Mouse (Mus musculus) ovary, postnatal 36 days (tissue): ENCODE measurements around the gene Rtf2.

ENCODE experiments used
- DNase-seq: peaks from one replicate; pipeline ENCODE4 v3.0.0; 2022; ENCODE audit warnings: low spot score, mixed read lengths

Gene Rtf2

DNA sequence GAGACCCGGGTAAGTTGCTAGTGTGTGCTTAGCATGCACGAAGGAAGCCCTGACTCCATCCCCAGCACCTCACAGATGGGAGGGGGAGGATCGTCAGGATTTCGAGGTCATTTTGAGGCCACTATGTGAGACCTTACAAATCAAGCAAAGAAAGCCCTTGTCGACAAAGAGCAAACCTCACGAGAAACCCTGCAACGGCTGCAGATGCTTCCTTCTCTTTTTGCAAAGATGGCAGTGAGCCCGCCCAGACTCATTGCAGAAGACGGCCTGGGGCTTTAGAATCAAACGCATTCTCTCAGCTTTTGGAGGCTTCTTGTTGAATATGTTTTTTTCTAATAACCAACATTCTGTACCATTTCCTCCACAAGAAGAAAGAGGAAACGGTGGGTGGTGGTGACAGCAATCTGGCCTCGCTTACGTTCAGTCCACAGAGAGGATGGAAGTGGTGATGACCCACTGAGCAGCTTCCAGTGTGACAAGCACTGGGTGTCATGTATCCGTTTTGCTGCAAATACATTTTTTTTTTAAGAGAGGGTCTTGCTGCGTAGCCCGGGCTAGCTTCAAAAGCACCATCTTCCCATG is 2.9 kb upstream of the Rtf2 start:
- DNase-seq = no peak

DNA sequence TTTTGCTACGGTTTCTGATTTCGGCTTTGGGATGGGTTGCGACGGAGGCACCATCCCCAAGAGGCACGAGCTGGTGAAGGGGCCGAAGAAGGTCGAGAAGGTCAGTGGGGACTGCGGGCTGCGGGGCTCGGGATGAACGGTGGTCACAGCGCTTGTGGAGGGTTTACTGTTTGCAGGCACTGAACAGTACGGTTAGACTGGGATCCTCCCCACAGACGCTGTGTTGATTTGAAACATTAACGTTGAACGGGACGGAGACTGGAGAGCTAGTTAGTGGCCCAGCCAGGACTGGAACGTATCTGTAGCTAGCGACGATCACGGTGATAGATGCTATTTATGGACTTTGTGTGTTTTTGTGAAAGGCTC is 267 bp downstream of the Rtf2 start:
- DNase-seq = no peak

DNA sequence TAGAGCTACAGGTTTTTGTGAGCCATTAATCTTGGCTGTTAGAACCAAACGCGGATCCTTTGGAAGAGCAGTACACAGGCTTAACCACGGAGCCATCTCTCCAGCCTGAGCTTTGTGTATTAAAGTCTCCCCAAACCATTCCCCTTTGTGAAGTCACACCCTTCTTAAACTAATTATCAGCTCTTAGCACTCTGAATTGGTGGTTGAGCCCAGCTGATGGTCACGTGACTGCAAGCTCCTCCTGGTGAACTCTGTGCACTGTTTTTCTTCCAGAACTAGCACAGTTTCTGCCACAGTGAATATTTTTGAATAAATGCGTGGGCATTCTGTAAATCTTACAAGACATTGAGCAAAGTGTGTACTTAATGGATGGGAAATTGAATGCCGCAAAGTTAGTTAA is 820 bp downstream of the Rtf2 start:
- DNase-seq = no peak

DNA sequence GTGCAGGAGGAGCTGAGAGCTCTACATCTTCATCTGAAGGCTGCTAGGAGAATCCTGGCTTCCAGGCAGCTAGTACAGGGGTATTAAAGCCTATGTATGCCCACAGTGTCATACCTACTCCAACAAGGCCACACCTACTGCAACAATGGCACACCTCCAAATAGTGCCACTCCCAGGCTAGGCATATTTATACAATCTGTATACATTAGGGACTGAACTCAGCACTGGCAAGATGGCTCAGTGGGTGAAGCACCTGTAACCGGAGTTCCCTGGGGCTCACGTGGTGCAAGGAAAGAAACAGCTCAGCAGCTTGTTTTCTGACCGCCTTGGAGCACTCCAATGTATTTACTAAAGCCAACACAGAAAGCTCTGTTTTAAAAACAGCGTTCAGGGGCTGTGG is 5.3 kb downstream of the Rtf2 start:
- no peak for DNase-seq

DNA sequence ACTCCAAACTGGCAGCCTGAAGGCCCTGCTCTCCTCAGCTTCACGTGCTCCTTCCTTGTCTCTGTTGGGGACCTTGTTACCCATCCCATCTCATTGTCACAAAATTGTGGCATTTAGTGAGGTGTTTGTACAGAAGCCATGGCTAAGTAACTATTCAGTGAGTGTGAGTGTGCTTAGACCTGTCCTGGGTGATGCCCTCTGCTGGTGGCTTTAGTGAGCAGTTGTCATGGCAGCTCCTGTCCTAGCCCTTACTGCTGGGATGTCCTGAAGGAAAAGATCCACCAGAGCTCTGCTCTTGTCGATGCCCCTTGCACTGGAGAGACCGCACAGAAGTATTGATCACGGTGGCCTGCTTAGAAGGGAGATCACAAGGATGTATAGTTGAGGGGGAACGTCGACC is 7.0 kb downstream of the Rtf2 start:
- no peak for DNase-seq

DNA sequence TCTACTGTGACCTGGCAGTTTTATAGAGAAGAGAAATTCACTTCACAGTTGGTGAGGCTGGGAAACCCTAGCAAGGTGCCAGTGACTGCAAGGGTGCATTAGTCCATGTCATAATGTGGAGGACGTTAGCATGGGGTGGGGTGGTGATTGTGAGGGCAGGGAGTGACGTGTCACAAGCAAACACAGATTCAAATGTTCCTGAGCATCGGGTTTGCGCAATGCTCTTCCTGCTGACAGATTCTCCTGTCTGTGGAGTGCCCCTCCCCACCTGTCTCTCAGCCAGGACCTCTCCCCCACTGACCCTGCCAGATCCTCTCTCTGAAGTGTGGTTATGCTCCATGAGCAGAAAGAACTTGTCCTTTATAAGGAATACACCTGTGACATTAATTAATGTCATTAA is 8.0 kb downstream of the Rtf2 start:
- no peak for DNase-seq

DNA sequence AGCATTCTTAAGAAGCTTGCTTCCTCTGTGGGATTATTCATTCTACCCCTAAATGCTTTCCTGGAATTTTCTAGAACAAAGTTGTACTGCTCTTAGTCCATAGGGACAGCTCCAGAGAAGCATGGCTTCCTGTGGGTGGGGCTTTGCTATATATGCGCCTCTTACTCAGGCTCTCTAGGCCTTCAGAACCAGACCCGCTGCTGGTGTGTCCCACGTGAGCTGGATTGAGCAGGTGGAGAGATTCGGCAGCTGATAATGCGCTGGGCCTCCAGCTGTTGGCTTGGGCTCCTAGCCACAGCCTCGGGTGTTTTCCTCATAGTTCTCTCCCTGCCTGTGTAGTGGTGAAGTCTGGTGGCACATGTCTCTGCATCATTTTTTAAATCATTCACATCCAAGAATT is 10.3 kb downstream of the Rtf2 start:
- no peak for DNase-seq

DNA sequence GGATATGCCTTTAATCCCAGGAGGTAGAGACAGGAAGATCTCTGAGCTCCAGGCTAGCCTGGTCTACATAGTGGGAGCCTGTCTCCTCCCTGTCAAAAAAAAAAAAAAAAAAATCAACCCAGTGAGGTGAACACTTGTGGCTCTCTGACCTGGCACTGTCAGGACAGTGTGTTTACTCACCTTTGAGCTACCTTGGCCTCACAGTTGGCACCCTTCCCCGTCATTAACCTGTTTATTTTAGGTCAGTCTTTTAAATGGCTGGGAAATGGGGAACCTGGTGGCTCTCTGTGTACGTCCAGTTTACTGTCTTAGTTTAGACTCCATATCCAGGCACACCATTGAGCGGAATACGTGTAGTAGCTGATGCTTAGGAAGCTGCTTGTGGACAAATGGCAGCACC is 11.7 kb downstream of the Rtf2 start:
- DNase-seq = no peak

DNA sequence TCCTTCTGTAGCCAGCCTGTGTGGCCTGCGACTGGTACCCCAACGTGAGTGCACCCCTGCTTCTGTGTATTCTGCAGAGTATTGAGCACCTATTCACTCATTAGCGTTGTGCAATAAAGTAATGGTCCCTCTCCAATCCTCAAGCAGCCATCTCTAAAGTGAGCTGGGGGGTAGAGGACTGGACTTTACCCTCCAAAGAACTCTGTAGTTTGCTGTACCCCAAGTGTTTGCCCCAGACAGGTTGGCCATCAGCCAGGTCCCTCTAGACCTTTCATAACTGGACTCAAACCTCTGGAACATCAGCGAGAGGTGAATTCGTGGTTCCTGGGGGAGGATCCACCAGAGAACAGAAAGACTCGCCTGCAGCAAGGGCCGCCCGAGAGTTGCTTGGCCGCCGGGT is 12.1 kb downstream of the Rtf2 start:
- no peak for DNase-seq

DNA sequence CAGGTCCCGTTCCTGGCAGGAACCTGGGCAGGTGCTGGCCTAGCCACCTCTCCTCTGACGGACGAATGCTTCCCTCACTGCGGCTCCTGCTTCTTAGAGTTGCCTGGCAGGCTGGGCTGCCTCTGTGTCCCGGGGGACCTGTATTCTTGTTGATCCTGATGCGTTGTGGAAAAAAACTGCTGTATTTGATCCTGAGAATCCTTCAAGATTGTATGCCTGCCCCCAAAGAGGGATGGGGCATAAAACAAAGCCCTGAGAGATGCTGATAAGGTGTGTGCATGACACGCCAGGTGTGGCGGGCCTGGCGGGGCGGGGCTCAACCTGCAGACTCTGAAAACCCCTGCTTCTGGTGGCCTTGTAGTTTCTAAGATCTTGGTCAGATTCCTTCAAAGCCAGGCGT is 18.1 kb downstream of the Rtf2 start, which contains the start of gene Gcnt7:
TSS of gene Gcnt7 (minus strand) at position 101 of the 400 bp plus-strand sequence.
- no peak for DNase-seq

DNA sequence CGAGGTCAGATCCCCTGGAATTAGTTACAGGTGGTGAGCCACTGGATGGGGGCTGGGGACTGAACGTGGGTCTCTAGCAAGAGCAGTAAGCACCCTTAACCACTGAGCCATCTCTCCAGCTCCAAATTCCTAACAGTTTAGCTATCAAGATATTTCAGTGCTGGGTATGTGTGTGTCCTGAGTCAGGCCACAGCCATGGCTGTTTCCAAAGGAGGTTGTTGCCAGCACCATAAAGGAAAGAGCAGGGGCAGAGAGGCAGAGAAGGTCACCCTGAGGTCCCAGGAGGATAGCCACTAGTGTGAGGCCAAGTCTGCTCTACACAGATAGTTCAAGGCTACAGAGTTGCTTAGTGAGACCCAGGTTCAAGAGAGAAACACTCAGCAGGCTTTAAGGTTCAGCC is 20.3 kb downstream of the Rtf2 start:
- no peak for DNase-seq

DNA sequence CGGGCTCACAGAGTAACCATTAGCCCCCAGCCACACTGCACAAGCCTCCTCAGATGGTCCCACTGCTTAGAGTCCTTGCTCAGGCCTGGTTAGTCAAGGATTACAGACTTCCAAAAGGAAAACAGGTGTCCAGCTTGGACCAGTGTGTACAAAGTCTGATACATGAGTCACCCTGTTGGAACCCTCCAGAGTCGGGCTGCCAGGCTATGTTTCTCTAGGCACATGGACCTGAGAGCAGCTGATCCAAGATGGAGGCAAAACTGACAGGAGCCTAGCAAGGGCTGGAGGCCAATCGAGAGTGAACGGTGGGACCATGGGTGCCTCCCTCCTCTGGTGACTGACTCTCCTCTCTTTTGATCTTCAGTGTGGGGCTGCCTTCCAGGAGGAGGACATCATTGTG is 22.5 kb downstream of the Rtf2 start:
- no peak for DNase-seq

DNA sequence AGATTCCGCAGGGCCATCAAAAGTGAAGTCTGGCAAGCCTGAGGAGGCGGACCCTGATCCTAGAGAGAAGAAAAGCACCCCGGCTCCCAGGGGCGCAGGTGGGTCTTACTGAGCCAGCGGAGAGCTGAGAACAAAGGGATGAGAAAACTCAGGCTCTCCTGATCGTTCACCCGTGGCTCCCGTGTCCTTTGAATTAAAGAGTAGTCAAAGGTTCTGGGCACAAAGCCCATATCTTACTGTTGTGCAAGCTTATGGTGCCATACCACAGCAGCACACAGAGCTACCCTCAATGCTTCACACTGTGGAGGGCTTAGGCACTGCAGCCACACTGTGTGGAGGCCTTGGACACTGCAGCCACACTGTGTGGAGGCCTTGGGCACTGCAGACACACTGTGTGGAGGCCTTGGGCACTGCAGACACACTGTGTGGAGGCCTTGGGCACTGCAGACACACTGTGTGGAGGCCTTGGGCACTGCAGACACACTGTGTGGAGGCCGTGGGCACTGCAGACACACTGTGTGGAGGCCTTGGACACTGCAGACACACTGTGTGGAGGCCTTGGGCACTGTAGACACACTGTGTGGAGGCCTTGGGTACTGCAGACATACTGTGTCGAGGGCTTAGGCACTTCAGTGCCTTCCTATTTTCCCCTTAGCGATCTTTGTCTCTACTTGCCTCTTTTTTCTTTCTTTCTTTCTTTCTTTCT is 26.2 kb downstream of the Rtf2 start:
- no peak for DNase-seq

DNA sequence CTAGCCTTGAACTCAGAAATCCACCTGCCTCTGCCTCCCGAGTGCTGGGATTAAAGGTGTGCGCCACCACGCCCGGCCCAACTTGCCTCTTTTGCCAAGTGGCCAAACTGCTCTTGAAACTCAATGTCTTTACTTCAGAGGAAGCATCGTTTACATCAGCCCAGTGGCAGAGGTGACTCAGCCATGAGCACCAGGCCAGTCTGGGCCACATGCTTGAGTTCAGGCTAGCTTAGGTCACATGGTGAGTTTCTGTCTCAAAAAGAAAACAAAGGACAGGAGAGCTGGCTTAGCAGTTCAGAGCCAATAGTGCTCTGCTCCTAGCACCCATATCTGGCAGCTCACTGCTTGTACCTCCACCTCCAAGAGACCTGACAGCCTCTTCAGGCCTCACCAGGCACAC is 26.9 kb downstream of the Rtf2 start:
- no peak for DNase-seq

DNA sequence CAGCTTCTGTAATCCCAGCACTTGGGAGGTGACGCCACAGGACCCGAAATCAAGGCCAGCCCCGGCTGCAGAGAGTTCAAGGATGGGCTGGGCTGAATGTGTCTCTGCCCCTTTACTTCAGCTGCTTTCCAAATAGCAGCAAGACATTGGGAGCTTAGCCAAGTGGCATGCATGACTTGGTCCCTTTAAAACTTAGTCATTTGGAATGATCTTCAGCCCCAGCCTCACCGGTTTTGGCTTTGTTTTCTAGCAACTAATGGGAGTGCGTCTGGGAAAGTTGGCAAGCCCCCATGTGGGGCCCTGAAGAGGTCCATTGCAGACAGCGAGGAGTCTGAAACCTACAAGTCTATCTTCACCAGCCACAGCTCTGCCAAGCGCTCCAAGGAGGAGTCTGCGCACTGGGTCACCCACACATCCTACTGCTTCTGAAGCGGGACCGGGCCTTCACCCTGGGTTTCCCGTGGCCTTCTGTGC is 28.0 kb downstream of the Rtf2 start:
- DNase-seq = peak; percentile 33

DNA sequence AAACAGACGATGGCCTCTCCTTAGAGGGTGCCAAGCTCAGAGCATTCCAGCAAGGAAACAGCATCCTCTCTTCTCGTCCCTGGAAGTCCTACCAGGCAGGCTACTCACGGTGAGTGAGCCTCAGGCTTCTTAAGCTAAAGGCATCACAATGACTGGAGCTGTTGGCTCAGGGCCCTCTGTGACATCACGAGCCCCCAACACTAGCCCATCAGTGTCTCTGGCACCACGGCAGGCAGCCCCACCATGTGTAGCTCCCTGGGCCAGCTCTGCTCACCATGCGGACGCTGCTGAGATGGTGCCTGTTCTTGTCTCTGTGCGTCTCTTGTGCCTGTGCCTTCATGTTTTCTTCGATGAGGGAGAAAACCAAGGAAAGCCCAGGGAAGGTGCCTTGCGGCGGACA is 32.0 kb downstream of the Rtf2 start, which contains the start of gene Fam209:
TSS of gene Fam209 (plus strand) at position 203 of the 400 bp plus-strand sequence.
- no peak for DNase-seq

DNA sequence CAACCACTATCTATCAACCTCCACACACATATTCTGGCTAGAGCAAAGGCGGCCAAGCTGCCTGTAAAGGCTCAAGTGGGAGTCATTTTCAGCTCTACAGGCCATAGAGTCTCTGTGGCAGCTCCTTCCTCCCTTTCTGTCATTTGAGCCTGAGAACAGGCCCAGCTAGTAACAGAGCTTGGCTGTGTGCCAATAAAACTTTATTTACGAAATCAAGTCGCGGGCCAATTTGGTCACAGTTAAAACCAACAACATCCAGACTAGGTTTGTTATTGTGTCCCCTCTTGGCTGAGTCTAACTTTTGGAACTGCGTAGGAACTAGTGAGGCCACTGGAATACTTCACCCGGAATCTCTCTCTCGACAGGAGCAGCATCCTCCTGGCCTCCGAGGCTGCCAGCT is 33.2 kb downstream of the Rtf2 start:
- no peak for DNase-seq

DNA sequence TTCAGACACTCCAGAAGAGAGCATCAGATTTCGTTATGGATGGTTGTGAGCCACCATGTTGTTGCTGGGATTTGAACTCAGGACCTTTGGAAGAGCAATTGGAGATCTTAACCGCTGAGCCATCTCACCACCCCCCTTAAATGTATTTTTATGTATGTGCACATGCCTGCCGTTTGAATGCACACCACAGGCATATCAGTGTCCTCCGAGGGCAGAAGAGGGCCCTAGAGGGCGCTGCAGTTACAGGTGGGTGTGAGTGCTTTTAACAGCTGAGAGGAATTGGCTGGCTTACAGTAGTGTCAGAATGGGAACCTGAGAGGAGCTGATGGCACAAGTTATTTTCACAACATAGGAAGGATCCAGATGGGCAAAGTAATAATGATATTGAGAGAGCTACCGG is 34.6 kb downstream of the Rtf2 start:
- DNase-seq = no peak

DNA sequence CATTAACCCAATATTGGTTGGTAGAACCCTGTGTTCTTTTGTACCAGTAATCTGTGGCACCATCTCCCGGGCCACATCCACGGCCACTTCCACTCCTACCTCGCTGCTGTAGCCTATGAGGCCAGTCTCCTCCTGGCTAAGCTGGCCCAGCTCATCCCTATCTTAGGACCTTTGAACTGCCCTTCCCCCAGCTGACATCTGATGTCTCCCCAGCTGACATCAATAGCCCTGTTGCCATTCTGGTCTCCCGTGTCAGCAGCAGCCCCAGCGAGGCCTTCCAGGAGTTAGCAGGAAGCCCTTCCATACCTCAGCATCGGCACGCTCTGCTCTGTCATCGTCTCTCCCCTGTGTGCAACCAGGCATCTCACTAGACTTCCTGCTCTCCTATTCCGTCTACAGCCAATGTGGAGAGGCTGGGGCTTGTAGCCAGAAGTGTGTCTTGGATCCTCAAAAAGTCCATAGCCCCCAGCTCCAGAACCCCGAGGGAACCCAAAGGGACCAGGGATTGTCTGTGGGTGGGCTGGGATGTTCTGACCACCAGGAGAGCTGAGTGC is 36.4 kb downstream of the Rtf2 start:
- no peak for DNase-seq

DNA sequence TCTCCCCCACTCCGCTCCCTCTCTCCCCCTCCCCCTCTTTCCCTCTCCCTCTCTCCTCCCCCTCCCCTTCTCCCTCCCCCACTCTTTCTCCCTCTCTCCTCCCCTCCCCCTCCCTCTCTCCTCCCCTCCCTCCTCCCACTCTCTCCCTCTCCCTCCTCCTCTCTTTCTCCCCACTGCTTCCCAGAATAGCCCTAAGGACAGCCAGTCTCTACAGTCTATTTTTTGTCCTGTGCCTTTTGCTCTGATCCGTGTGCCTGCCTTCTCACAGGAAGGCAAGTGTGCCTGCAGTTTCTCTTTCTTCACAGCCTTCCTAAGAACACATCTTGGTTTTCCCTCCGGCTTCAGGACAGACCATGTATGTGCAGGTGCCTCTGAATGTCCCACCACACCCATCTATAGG is 37.0 kb downstream of the Rtf2 start:
- DNase-seq = no peak

DNA sequence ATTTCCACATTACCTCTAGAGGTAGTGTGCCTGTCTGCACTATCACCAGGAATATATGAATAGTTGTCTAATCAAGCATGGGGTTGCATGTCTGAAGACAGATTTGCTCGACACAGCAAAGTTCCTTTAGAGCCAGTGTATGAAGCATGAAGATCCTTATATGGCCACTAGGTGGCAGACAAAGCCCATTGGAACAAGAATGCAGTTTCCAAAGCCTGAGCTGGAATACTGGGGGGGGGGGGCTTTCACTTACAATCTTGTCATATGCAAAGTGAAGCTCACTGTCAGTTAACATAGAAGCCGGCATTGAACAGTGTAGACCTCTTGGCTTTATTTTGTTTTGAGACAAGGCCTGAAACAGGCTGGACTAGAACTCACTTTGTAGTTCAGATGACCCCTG is 37.5 kb downstream of the Rtf2 start:
- DNase-seq = no peak

DNA sequence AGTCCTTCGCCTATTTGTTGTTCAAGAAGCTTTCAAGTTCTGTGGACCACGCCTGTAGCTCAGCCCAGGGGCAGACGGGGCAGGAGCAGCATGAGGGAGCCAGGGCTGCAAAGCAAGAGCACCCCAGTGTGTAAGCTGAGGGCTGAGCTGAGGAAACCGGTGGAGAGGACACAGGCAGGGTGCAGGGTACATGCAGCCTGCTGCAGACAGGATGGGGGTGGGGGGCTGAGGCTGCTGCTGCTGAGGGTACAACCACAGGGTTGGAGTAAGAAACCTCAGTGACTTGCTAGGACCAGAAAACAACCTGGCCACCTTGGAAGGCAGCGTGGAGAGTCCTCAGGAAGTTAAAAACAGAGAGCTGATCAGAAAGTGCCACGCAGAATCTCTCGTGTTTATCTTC is 39.9 kb downstream of the Rtf2 start:
- no peak for DNase-seq

DNA sequence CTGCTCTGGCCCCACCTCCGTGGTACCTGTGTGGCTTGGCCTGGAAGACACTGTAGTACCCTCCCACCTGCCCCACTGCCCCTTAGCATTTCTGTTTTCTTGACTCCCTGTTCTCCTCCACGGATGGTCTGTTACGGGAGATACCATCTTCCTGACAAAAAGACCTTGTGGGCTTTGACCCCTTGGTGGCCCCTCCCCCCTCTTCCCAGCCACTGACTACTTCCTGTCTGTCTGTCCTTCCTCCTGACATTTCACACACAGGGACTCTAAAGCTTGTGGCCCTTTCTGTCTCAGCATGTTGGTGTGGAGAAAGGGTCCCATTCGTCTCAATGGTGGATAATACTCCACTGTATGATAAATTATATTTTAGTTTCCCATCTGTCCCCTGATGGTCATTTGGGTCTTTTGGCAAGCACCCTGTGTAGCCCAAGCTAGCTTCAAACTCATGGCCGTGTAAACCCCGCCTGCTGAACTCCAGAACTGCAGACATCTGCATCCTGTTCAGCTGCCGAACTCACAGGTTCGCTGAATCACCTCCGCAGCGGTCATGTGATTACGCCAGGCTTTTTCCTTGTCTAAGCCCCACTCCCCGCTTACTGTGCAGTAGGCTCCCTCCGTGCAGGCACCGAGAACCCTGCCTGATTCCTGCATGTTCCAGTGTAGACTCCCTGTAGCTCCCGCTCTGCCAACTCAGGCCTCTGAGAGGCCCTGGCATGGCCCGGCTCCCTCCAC is 41.5 kb downstream of the Rtf2 start:
- DNase-seq = no peak
